Mouse (Mus musculus): ENCODE data around the gene Calhm3. TPM values are rescaled to one million over a fixed set of nuclear protein-coding genes. Genes with fewer than 3 reads are reported as not detected.

Gene Calhm3
- polyA plus RNA-seq, 1 experiment from 2014 or later = 0.88 TPM

GRCm38 (mm10) chr19:47186514-47187275, 29.1 kb upstream of the Calhm3 start:
- no peak for ATAC-seq
- no peak overlapping the region for H3K4me3 ChIP-seq (ENCODE audit: low read length)
- H3K4me2 ChIP-seq (ENCODE audit: low read depth, low read length) = no peak overlapping the region
- no peaks in the 10 kb centered on the region for H3K4me1 ChIP-seq (ENCODE audit: control insufficient read depth, insufficient read depth, low read length)
- WGBS = 44% methylated on average over 15 of the region's 15 CpGs
- no peaks in the 10 kb centered on the region for H3K27me3 ChIP-seq (replicated peaks; ENCODE audit: control insufficient read depth, insufficient read depth, low read length)
- no peaks in the 10 kb centered on the region; the same call in 1 of the 2 replicates for H3K9me3 ChIP-seq (ENCODE audit: control insufficient read depth, low read length)
- no peaks in the 10 kb centered on the region for H3K36me3 ChIP-seq (ENCODE audit: control insufficient read depth, insufficient read depth, low read length)
- no peak overlapping the region for H3K27ac ChIP-seq (ENCODE audit: low read length)
- no peak overlapping the region for H3K9ac ChIP-seq (ENCODE audit: low read depth, low read length)

GRCm38 (mm10) chr19:47184736-47185135, 27.2 kb upstream of the Calhm3 start:
- Histone ChIP-seq H3K9ac (ENCODE audit: low read depth, low read length) (no peak overlapping the region), H3K4me3 (ENCODE audit: low read length) (no peak overlapping the region), H3K36me3 (ENCODE audit: control insufficient read depth, insufficient read depth, low read length) (no peaks in the 10 kb centered on the region), H3K9me3 (ENCODE audit: control insufficient read depth, low read length) (no peaks in the 10 kb centered on the region; the same call in 1 of the 2 replicates), H3K4me2 (ENCODE audit: low read depth, low read length) (no peak overlapping the region), H3K27ac (ENCODE audit: low read length) (no peak overlapping the region), H3K27me3 (replicated peaks; ENCODE audit: control insufficient read depth, insufficient read depth, low read length) (peaks cover under 1% of the 10 kb centered on the region), H3K4me1 (ENCODE audit: control insufficient read depth, insufficient read depth, low read length) (no peaks in the 10 kb centered on the region; the same call in 1 of the 2 replicates)
- 46% methylated on average over 4 of the region's 4 CpGs for WGBS
- no peak for ATAC-seq

- 68% methylated on average over 8 of the region's 8 CpGs for WGBS
- no peak overlapping the region for H3K9ac ChIP-seq (ENCODE audit: low read depth, low read length)
- no peak overlapping the region for H3K4me3 ChIP-seq (ENCODE audit: low read length)
- H3K27me3 ChIP-seq (replicated peaks; ENCODE audit: control insufficient read depth, insufficient read depth, low read length) = peaks cover 6% of the 10 kb centered on the region
- H3K4me1 ChIP-seq (ENCODE audit: control insufficient read depth, insufficient read depth, low read length) = no peaks in the 10 kb centered on the region; the same call in 1 of the 2 replicates
- no peak overlapping the region for H3K27ac ChIP-seq (ENCODE audit: low read length)
- H3K9me3 ChIP-seq (ENCODE audit: control insufficient read depth, low read length) = no peaks in the 10 kb centered on the region; the same call in 1 of the 2 replicates
- H3K36me3 ChIP-seq (ENCODE audit: control insufficient read depth, insufficient read depth, low read length) = no peaks in the 10 kb centered on the region
- no peak overlapping the region for H3K4me2 ChIP-seq (ENCODE audit: low read depth, low read length)
- no peak for ATAC-seq
Observed at GRCm38 (mm10) chr19:47184221-47184620, 26.7 kb upstream of the Calhm3 start.

- no peak for ATAC-seq
- Histone ChIP-seq H3K27ac (ENCODE audit: low read length) (no peak overlapping the region), H3K4me2 (ENCODE audit: low read depth, low read length) (peak overlapping the region; percentile 98), H3K4me1 (ENCODE audit: control insufficient read depth, insufficient read depth, low read length) (no peaks in the 10 kb centered on the region; the same call in 1 of the 2 replicates), H3K36me3 (ENCODE audit: control insufficient read depth, insufficient read depth, low read length) (no peaks in the 10 kb centered on the region), H3K4me3 (ENCODE audit: low read length) (peak overlapping the region; percentile 72), H3K9ac (ENCODE audit: low read depth, low read length) (0 out of 2 replicates have a peak overlapping the region, but pooled peaks have one; percentile 78), H3K9me3 (ENCODE audit: control insufficient read depth, low read length) (no peaks in the 10 kb centered on the region; the same call in 1 of the 2 replicates), H3K27me3 (replicated peaks; ENCODE audit: control insufficient read depth, insufficient read depth, low read length) (peaks cover 7% of the 10 kb centered on the region)
- 21% methylated on average over 8 of the region's 8 CpGs for WGBS
Observed at GRCm38 (mm10) chr19:47180011-47180410, 22.4 kb upstream of the Calhm3 start.

- H3K4me1 ChIP-seq (ENCODE audit: control insufficient read depth, insufficient read depth, low read length) = no peaks in the 10 kb centered on the region; the same call in 1 of the 2 replicates
- H3K27ac ChIP-seq (ENCODE audit: low read length) = peak overlapping the region; percentile 28
- peak overlapping the region; percentile 98 for H3K4me2 ChIP-seq (ENCODE audit: low read depth, low read length)
- peak overlapping the region; percentile 72 for H3K4me3 ChIP-seq (ENCODE audit: low read length)
- WGBS = 1% methylated on average over 41 of the region's 42 CpGs
- H3K9ac ChIP-seq (ENCODE audit: low read depth, low read length) = peak overlapping the region; percentile 78
- ATAC-seq = peak; percentile 35; the same call in 1 of the 2 replicates
- no peaks in the 10 kb centered on the region; the same call in 1 of the 2 replicates for H3K9me3 ChIP-seq (ENCODE audit: control insufficient read depth, low read length)
- no peaks in the 10 kb centered on the region for H3K36me3 ChIP-seq (ENCODE audit: control insufficient read depth, insufficient read depth, low read length)
- H3K27me3 ChIP-seq (replicated peaks; ENCODE audit: control insufficient read depth, insufficient read depth, low read length) = peaks cover 7% of the 10 kb centered on the region
Observed at GRCm38 (mm10) chr19:47179272-47179809, 21.8 kb upstream of the Calhm3 start.

GRCm38 (mm10) chr19:47178431-47179271, 21.1 kb upstream of the Calhm3 start, which contains the start of gene Neurl1a:
TSS of gene Neurl1a (plus strand) at chr19:47178820.
- Histone ChIP-seq H3K27ac (ENCODE audit: low read length) (peak within 1 kb of the TSS; percentile 28), H3K4me3 (ENCODE audit: low read length) (peak within 1 kb of the TSS; percentile 72), H3K9ac (ENCODE audit: low read depth, low read length) (peak within 1 kb of the TSS; percentile 78), H3K36me3 (ENCODE audit: control insufficient read depth, insufficient read depth, low read length) (no peaks in the 10 kb centered on the region), H3K9me3 (ENCODE audit: control insufficient read depth, low read length) (no peaks in the 10 kb centered on the region; the same call in 1 of the 2 replicates), H3K4me1 (ENCODE audit: control insufficient read depth, insufficient read depth, low read length) (no peaks in the 10 kb centered on the region; the same call in 1 of the 2 replicates), H3K27me3 (replicated peaks; ENCODE audit: control insufficient read depth, insufficient read depth, low read length) (peaks cover 7% of the 10 kb centered on the region), H3K4me2 (ENCODE audit: low read depth, low read length) (peak within 1 kb of the TSS; percentile 98)
- whole genome bisulfite sequencing = under 1% methylated on average over 73 of the region's 98 CpGs
- ATAC-seq = peak; percentile 74

GRCm38 (mm10) chr19:47178001-47178400, 20.4 kb upstream of the Calhm3 start:
- ATAC-seq = peak; percentile 47
- Histone ChIP-seq H3K4me2 (ENCODE audit: low read depth, low read length) (peak overlapping the region; percentile 98), H3K27me3 (replicated peaks; ENCODE audit: control insufficient read depth, insufficient read depth, low read length) (peaks cover 7% of the 10 kb centered on the region), H3K4me1 (ENCODE audit: control insufficient read depth, insufficient read depth, low read length) (no peaks in the 10 kb centered on the region; the same call in 1 of the 2 replicates), H3K9me3 (ENCODE audit: control insufficient read depth, low read length) (no peaks in the 10 kb centered on the region; the same call in 1 of the 2 replicates), H3K36me3 (ENCODE audit: control insufficient read depth, insufficient read depth, low read length) (no peaks in the 10 kb centered on the region), H3K4me3 (ENCODE audit: low read length) (peak overlapping the region; percentile 72), H3K27ac (ENCODE audit: low read length) (no peak overlapping the region), H3K9ac (ENCODE audit: low read depth, low read length) (no peak overlapping the region)
- 22% methylated on average over 10 of the region's 10 CpGs for WGBS

GRCm38 (mm10) chr19:47176916-47177505, 19.4 kb upstream of the Calhm3 start:
- H3K9ac ChIP-seq (ENCODE audit: low read depth, low read length) = no peak overlapping the region
- no peaks in the 10 kb centered on the region; the same call in 1 of the 2 replicates for H3K4me1 ChIP-seq (ENCODE audit: control insufficient read depth, insufficient read depth, low read length)
- no peak overlapping the region for H3K27ac ChIP-seq (ENCODE audit: low read length)
- peaks cover 7% of the 10 kb centered on the region for H3K27me3 ChIP-seq (replicated peaks; ENCODE audit: control insufficient read depth, insufficient read depth, low read length)
- no peak overlapping the region for H3K4me3 ChIP-seq (ENCODE audit: low read length)
- no peak for ATAC-seq
- no peak overlapping the region for H3K4me2 ChIP-seq (ENCODE audit: low read depth, low read length)
- H3K9me3 ChIP-seq (ENCODE audit: control insufficient read depth, low read length) = no peaks in the 10 kb centered on the region; the same call in 1 of the 2 replicates
- 84% methylated on average over 2 of the region's 2 CpGs for WGBS
- H3K36me3 ChIP-seq (ENCODE audit: control insufficient read depth, insufficient read depth, low read length) = no peaks in the 10 kb centered on the region
